ENCODE assay signal across 8 mouse cellular contexts in the genomic region with DNA sequence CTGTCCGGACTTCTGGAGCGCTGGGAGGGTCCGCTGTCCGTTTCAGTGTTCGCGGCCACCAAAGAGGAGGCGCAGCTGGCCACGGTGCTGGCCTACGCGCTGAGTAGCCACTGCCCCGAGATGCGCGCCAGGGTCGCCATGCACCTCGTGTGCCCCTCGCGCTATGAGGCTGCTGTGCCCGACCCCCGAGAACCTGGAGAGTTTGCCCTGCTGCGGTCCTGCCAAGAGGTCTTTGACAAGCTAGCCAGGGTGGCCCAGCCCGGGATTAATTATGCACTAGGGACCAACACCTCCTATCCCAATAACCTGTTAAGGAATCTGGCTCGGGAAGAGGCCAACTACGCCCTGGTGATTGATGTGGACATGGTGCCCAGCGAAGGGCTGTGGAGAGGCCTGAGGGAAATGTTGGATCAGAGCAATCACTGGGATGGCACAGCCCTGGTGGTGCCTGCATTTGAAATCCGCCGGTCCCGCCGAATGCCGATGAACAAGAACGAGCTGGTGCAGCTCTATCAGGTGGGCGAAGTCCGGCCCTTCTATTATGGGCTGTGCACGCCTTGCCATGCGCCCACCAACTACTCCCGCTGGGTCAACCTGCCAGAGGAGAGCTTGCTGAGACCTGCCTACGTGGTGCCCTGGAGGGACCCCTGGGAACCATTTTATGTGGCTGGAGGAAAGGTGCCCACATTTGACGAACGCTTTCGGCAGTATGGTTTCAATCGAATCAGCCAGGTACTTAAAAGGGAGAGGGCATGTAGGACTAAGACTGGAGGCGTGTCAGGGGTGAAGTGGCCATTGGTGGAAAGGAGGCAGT. TPM values are rescaled to one million over a fixed set of nuclear protein-coding genes. Genes with fewer than 3 reads are reported as not detected.
DNase-seq lines count a peak whose midpoint lies in the region; ATAC-seq and TF ChIP-seq lines count a peak whose summit lies in the region.

No protein-coding gene starts in this region.

- no peak for DNase-seq in liver, adult 2 months (ENCODE audit: extremely low read depth, low read depth, low spot score)
- no peak for DNase-seq in liver
- DNase-seq in cerebellum, postnatal 10 days, result peak; percentile 51 to 60
- DNase-seq in forebrain, postnatal 0 days, result no peak
- peak; percentile 62 for DNase-seq in limb, embryonic 10.5 days (ENCODE audit: low spot score)
- DNase-seq in frontal cortex, postnatal 10 days (ENCODE audit: low spot score in 2 of 2), result no peak
- DNase-seq in right cerebral cortex, postnatal 14 days, result no peak

- H3K27ac ChIP-seq in liver, adult 2 months (replicated peaks; ENCODE audit: insufficient read depth, low read depth, low read length), result no peak overlapping the region
- peak overlapping the region; percentile 88 for H3K27ac ChIP-seq in forebrain, postnatal 0 days (ENCODE audit: low read depth, low read length)
- H3K27ac ChIP-seq in limb, embryonic 10.5 days, result peak overlapping the region; percentile 94
- peak overlapping the region; percentile 59 for H3K27ac ChIP-seq in olfactory bulb, adult 2 months (ENCODE audit: insufficient read depth, low read depth, low read length)

- TF ChIP-seq POLR2A in liver, adult 2 months (IDR thresholded peaks at IDR 0.05; ENCODE audit: extremely low read depth, insufficient read depth, low read length), result no peak
- no peak for TF ChIP-seq POLR2A in olfactory bulb, adult 2 months (IDR thresholded peaks at IDR 0.05; ENCODE audit: insufficient read depth, low read depth, low read length)

- H3K9me3 ChIP-seq in forebrain, postnatal 0 days (ENCODE audit: low read length), result no peaks in the 10 kb centered on the region
- H3K9me3 ChIP-seq in limb, embryonic 10.5 days (replicated peaks), result no peaks in the 10 kb centered on the region

- H3K27me3 ChIP-seq in liver, adult 2 months (ENCODE audit: control insufficient read depth, insufficient read depth, low read length), result no peaks in the 10 kb centered on the region
- no peaks in the 10 kb centered on the region for H3K27me3 ChIP-seq in forebrain, postnatal 0 days (ENCODE audit: insufficient read depth, low read length)
- no peaks in the 10 kb centered on the region for H3K27me3 ChIP-seq in limb, embryonic 10.5 days (ENCODE audit: low read depth, poor library complexity, severe bottlenecking)

- no peak for TF ChIP-seq CTCF in liver, adult 2 months (IDR thresholded peaks at IDR 0.05; ENCODE audit: low read depth, low read length)
- no peak for TF ChIP-seq CTCF in forebrain, postnatal 0 days (IDR thresholded peaks at IDR 0.05; ENCODE audit: low read depth)
- TF ChIP-seq CTCF in olfactory bulb, adult 2 months (IDR thresholded peaks at IDR 0.05; ENCODE audit: insufficient read depth, low read depth, low read length), result no peak

- H3K36me3 ChIP-seq in liver, adult 2 months (ENCODE audit: control insufficient read depth, insufficient read depth, low read length), result no peaks in the 10 kb centered on the region
- H3K36me3 ChIP-seq in forebrain, postnatal 0 days (ENCODE audit: insufficient read depth), result peaks cover 16% of the 10 kb centered on the region; the same call in 1 of the 2 replicates
- H3K36me3 ChIP-seq in limb, embryonic 10.5 days, result peaks cover 14% of the 10 kb centered on the region

- 19% methylated on average over 41 of the region's 41 CpGs for WGBS in liver, adult 2 months
- 11% methylated on average over 41 of the region's 41 CpGs for WGBS in forebrain, postnatal 0 days
- WGBS in limb, embryonic 10.5 days, result 12% methylated on average over 41 of the region's 41 CpGs
- 5% methylated on average over 41 of the region's 41 CpGs for WGBS in olfactory bulb, adult 2 months

- peaks cover 13% of the 10 kb centered on the region for H3K4me1 ChIP-seq in liver, adult 2 months (ENCODE audit: control insufficient read depth, insufficient read depth, low read length)
- H3K4me1 ChIP-seq in forebrain, postnatal 0 days (ENCODE audit: insufficient read depth), result 0 out of 2 replicates have a peak, but pooled peaks cover 15% of the 10 kb centered on the region
- H3K4me1 ChIP-seq in limb, embryonic 10.5 days, result peaks cover 46% of the 10 kb centered on the region
- peaks cover 10% of the 10 kb centered on the region for H3K4me1 ChIP-seq in olfactory bulb, adult 2 months (ENCODE audit: control insufficient read depth, insufficient read depth, low read length)

- peak overlapping the region; percentile 93 for H3K4me2 ChIP-seq in forebrain, postnatal 0 days (ENCODE audit: low read depth)

- peak overlapping the region; percentile 85 for H3K4me3 ChIP-seq in liver, adult 2 months (ENCODE audit: insufficient read depth, low read depth, low read length)
- H3K4me3 ChIP-seq in forebrain, postnatal 0 days (ENCODE audit: low read depth, low read length), result peak overlapping the region; percentile 81
- H3K4me3 ChIP-seq in limb, embryonic 10.5 days, result peak overlapping the region; percentile 91
- peak overlapping the region; percentile 59 for H3K4me3 ChIP-seq in olfactory bulb, adult 2 months (ENCODE audit: insufficient read depth, low read depth, low read length)

- peaks cover 9% of the 10 kb centered on the region; the same call in 1 of the 2 replicates for H3K79me2 ChIP-seq in liver, adult 2 months (ENCODE audit: control insufficient read depth, insufficient read depth, low read length)

- H3K9ac ChIP-seq in liver, adult 2 months (ENCODE audit: low read depth, low read length), result peak overlapping the region; percentile 91
- peak overlapping the region; percentile 94 for H3K9ac ChIP-seq in forebrain, postnatal 0 days

- ATAC-seq in forebrain, postnatal 0 days, result no peak

RNA-seq across cellular contexts. Expression of gene AC124502.3, which starts 0.8 kb away (rescaled TPM):
- total RNA-seq in liver, adult 2 months (2014; rRNA removed), result 2.1 and 3.7 TPM in 2 replicates
- 0.07 and 0.09 TPM in 2 replicates for polyA plus RNA-seq in liver, adult 2 months (2012; rRNA removed)
- total RNA-seq in forebrain, postnatal 0 days (2014; rRNA removed), result 3.0 and 7.0 TPM in 2 replicates
- polyA plus RNA-seq in forebrain, postnatal 0 days (2015; fragmentation: Nextera tagmentation; extraction: Ambion mirVana), result 1.4 and 2.0 TPM in 2 replicates
- polyA plus RNA-seq in limb, embryonic 10.5 days (2016; fragmentation: Nextera tagmentation; extraction: Ambion mirVana), result 1.8 and 3.1 TPM in 2 replicates
- polyA plus RNA-seq in olfactory bulb, adult 2 months (2012; ENCODE audit: insufficient read depth, insufficient read length, low replicate concordance, missing spikeins), result not detected in 2 replicates

RNA-seq across cellular contexts. Expression of gene B4gat1, which starts 0.9 kb away (rescaled TPM):
- total RNA-seq in liver, adult 2 months (2014; rRNA removed), result 11.8 and 13.2 TPM in 2 replicates
- 20.1 and 20.4 TPM in 2 replicates for polyA plus RNA-seq in liver, adult 2 months (2012; rRNA removed)
- 85.9 and 111 TPM in 2 replicates for total RNA-seq in forebrain, postnatal 0 days (2014; rRNA removed)
- polyA plus RNA-seq in forebrain, postnatal 0 days (2015; fragmentation: Nextera tagmentation; extraction: Ambion mirVana), result 93.0 and 128 TPM in 2 replicates
- polyA plus RNA-seq in limb, embryonic 10.5 days (2016; fragmentation: Nextera tagmentation; extraction: Ambion mirVana), result 35.5 and 35.6 TPM in 2 replicates
- polyA plus RNA-seq in olfactory bulb, adult 2 months (2012; ENCODE audit: insufficient read depth, insufficient read length, low replicate concordance, missing spikeins), result not detected in 2 replicates

RNA-seq across cellular contexts. Expression of gene Brms1, which starts 1.6 kb away (rescaled TPM):
- total RNA-seq in liver, adult 2 months (2014; rRNA removed), result 13.2 and 13.8 TPM in 2 replicates
- polyA plus RNA-seq in liver, adult 2 months (2012; rRNA removed), result 22.6 TPM in 2 replicates
- 9.5 and 15.5 TPM in 2 replicates for total RNA-seq in forebrain, postnatal 0 days (2014; rRNA removed)
- polyA plus RNA-seq in forebrain, postnatal 0 days (2015; fragmentation: Nextera tagmentation; extraction: Ambion mirVana), result 27.6 and 29.3 TPM in 2 replicates
- polyA plus RNA-seq in limb, embryonic 10.5 days (2016; fragmentation: Nextera tagmentation; extraction: Ambion mirVana), result 74.6 and 84.6 TPM in 2 replicates
- not detected in 2 replicates for polyA plus RNA-seq in olfactory bulb, adult 2 months (2012; ENCODE audit: insufficient read depth, insufficient read length, low replicate concordance, missing spikeins)

RNA-seq across cellular contexts. Expression of gene Rin1, which starts 10.8 kb away (rescaled TPM):
- 0.09 and 0.20 TPM in 2 replicates for total RNA-seq in liver, adult 2 months (2014; rRNA removed)
- polyA plus RNA-seq in liver, adult 2 months (2012; rRNA removed), result 0.40 and 0.78 TPM in 2 replicates
- 3.0 and 9.8 TPM in 2 replicates for total RNA-seq in forebrain, postnatal 0 days (2014; rRNA removed)
- polyA plus RNA-seq in forebrain, postnatal 0 days (2015; fragmentation: Nextera tagmentation; extraction: Ambion mirVana), result 1.7 and 2.4 TPM in 2 replicates
- 3.1 and 3.5 TPM in 2 replicates for polyA plus RNA-seq in limb, embryonic 10.5 days (2016; fragmentation: Nextera tagmentation; extraction: Ambion mirVana)
- polyA plus RNA-seq in olfactory bulb, adult 2 months (2012; ENCODE audit: insufficient read depth, insufficient read length, low replicate concordance, missing spikeins), result not detected in 2 replicates

RNA-seq across cellular contexts. Expression of gene Slc29a2, which starts 15.8 kb away (rescaled TPM):
- total RNA-seq in liver, adult 2 months (2014; rRNA removed), result 0.28 and 0.34 TPM in 2 replicates
- polyA plus RNA-seq in liver, adult 2 months (2012; rRNA removed), result 1.7 and 2.3 TPM in 2 replicates
- 12.8 and 14.2 TPM in 2 replicates for total RNA-seq in forebrain, postnatal 0 days (2014; rRNA removed)
- 14.5 and 17.1 TPM in 2 replicates for polyA plus RNA-seq in forebrain, postnatal 0 days (2015; fragmentation: Nextera tagmentation; extraction: Ambion mirVana)
- polyA plus RNA-seq in limb, embryonic 10.5 days (2016; fragmentation: Nextera tagmentation; extraction: Ambion mirVana), result 7.3 and 8.6 TPM in 2 replicates
- polyA plus RNA-seq in olfactory bulb, adult 2 months (2012; ENCODE audit: insufficient read depth, insufficient read length, low replicate concordance, missing spikeins), result not detected in 2 replicates

Comparison
In these comparisons a context has a peak if more than half of its experiments do, and no peak if none do; other contexts are left out.
1. DNase-seq: peak in cerebellum, postnatal 10 days (2 of 2) and limb, embryonic 10.5 days (single experiment); none in liver, adult 2 months (single experiment), liver (single experiment), forebrain, postnatal 0 days (single experiment), frontal cortex, postnatal 10 days (0 of 2) and right cerebral cortex, postnatal 14 days (single experiment).
2. RNA of gene B4gat1, which starts 0.9 kb away (polyA plus RNA-seq): 93.0 to 128 TPM in forebrain, postnatal 0 days, 35.5 to 35.6 TPM in limb, embryonic 10.5 days and 20.1 to 20.4 TPM in liver, adult 2 months; not detected in olfactory bulb, adult 2 months; every median in the first group is over 10 times any median in the second.
3. RNA of gene Brms1, which starts 1.6 kb away (polyA plus RNA-seq): 74.6 to 84.6 TPM in limb, embryonic 10.5 days, 27.6 to 29.3 TPM in forebrain, postnatal 0 days and 22.6 TPM in liver, adult 2 months; not detected in olfactory bulb, adult 2 months; every median in the first group is over 10 times any median in the second.
4. Peak in every context shown above with its lines, with median percentiles within 50 percentile points of each other: H3K4me3 ChIP-seq.